Mouse (Mus musculus): ENCODE data around the gene Tex19.1. TPM values are rescaled to one million over a fixed set of nuclear protein-coding genes. Genes with fewer than 3 reads are reported as not detected.

Tex19.1 gene
- polyA plus RNA-seq, 1 experiment from 2014 or later: not detected

Other genes with a start within 250 kb of the Tex19.1 start
- 7.3 and 8.8 TPM in 2 replicates for gene Ccdc57, start 213.3 kb upstream of the Tex19.1 start, polyA plus RNA-seq (2015; fragmentation: Nextera tagmentation; extraction: Ambion mirVana)
- gene Slc16a3, start 197.7 kb upstream of the Tex19.1 start, polyA plus RNA-seq (2015; fragmentation: Nextera tagmentation; extraction: Ambion mirVana): 7.7 and 9.5 TPM in 2 replicates
- gene Csnk1d, start 154.8 kb upstream of the Tex19.1 start, polyA plus RNA-seq (2015; fragmentation: Nextera tagmentation; extraction: Ambion mirVana): 146 and 149 TPM in 2 replicates
- not detected in 2 replicates for gene Cd7, start 106.7 kb upstream of the Tex19.1 start, polyA plus RNA-seq (2015; fragmentation: Nextera tagmentation; extraction: Ambion mirVana)
- not detected in 2 replicates for gene Sectm1b, start 82.6 kb upstream of the Tex19.1 start, polyA plus RNA-seq (2015; fragmentation: Nextera tagmentation; extraction: Ambion mirVana)
- not detected in 2 replicates for gene Sectm1a, start 64.9 kb upstream of the Tex19.1 start, polyA plus RNA-seq (2015; fragmentation: Nextera tagmentation; extraction: Ambion mirVana)
- not detected in 2 replicates for gene Tex19.2, start 27.5 kb upstream of the Tex19.1 start, polyA plus RNA-seq (2015; fragmentation: Nextera tagmentation; extraction: Ambion mirVana)
- 0.16 and 0.19 TPM in 2 replicates for gene Uts2r, start 14.1 kb downstream of the Tex19.1 start, polyA plus RNA-seq (2015; fragmentation: Nextera tagmentation; extraction: Ambion mirVana)
- 14.8 and 22.9 TPM in 2 replicates for gene Hexdc, start 58.3 kb downstream of the Tex19.1 start, polyA plus RNA-seq (2015; fragmentation: Nextera tagmentation; extraction: Ambion mirVana)
- 14.8 and 15.3 TPM in 2 replicates for gene Ogfod3, start 58.6 kb downstream of the Tex19.1 start, polyA plus RNA-seq (2015; fragmentation: Nextera tagmentation; extraction: Ambion mirVana)
- gene Cybc1, start 83.2 kb downstream of the Tex19.1 start, polyA plus RNA-seq (2015; fragmentation: Nextera tagmentation; extraction: Ambion mirVana): 44.2 and 47.4 TPM in 2 replicates
- gene Narf, start 91.1 kb downstream of the Tex19.1 start, polyA plus RNA-seq (2015; fragmentation: Nextera tagmentation; extraction: Ambion mirVana): 108 and 114 TPM in 2 replicates
- 14.2 and 14.3 TPM in 2 replicates for gene Foxk2, start 113.8 kb downstream of the Tex19.1 start, polyA plus RNA-seq (2015; fragmentation: Nextera tagmentation; extraction: Ambion mirVana)
- gene Wdr45b, start 208.3 kb downstream of the Tex19.1 start, polyA plus RNA-seq (2015; fragmentation: Nextera tagmentation; extraction: Ambion mirVana): 93.1 and 95.5 TPM in 2 replicates
- 7.5 and 9.6 TPM in 2 replicates for gene Rab40b, start 242.1 kb downstream of the Tex19.1 start, polyA plus RNA-seq (2015; fragmentation: Nextera tagmentation; extraction: Ambion mirVana)

Data from forebrain, embryonic 16.5 days (tissue).